Mouse (Mus musculus): ENCODE results near the gene 9430038I01Rik.

9430038I01Rik gene

DNA sequence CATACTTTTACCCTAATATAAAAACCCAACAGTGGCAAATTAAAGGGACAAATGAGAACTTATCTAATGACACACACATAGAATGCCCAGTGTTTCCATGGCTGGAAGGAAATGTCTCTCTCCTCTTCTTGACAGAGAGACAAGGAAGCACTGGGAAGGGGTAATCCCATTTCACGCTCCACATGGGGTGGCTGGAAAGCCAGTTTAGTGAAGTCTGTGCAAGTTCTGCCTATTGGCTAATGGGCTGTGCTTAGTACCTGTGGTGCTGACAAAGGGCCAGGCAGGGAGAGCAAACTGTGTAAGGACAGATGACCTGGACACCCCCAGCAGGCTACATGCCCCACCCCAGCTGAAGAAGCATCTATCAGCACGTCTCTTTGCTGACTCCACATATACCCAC, 40.4 kb downstream of the 9430038I01Rik start:
- DNase-seq (ENCODE audit: extremely low spot score, low read depth, low spot score) = no peak

GRCm38 (mm10) chr7:137366736-137367135, 43.8 kb downstream of the 9430038I01Rik start:
- DNase-seq (ENCODE audit: extremely low spot score, low read depth, low spot score) = no peak

GRCm38 (mm10) chr7:137365056-137365455, 45.5 kb downstream of the 9430038I01Rik start:
- DNase-seq (ENCODE audit: extremely low spot score, low read depth, low spot score) = no peak

DNA sequence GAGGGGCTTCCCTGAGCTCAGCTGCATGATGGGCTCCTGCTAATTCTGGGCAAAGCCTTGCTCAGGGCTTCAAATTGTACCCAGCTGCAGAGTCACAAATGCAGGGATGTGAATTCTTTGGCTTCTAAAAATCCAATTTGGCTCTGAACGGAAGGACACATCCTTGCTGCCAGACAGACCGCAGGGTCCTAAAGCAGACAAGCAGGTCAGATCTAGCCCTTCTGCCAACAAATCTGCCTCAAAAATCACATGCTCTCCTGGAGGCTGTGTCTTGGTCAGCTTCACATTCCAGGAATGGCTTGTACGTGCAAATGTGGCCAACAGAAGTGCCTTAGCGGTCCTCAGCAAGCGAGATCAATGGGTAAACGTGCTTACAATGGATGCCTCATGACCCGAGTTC, 46.0 kb downstream of the 9430038I01Rik start:
- no peak for DNase-seq (ENCODE audit: extremely low spot score, low read depth, low spot score)

- no peak for DNase-seq (ENCODE audit: extremely low spot score, low read depth, low spot score)
Observed at GRCm38 (mm10) chr7:137346860-137347259, 63.7 kb downstream of the 9430038I01Rik start.

DNA sequence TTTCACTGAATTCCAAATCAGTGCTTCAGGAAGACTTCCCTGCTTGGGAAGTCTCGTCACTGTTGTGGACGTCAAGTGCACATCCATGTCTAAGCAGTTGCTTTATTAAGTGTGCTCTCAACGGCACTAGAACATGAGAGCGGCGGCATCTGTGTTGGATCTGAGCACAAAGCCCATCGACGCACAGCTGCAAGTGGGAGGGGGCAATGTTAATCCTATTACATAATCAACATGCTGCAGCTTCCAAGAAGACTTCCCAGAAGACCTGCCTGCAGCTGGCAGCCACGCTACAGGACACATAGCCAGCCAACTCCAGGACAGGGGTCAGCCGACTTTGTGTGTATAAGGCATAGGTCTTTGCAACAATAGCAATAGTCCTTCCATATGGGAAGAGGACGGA, 64.5 kb downstream of the 9430038I01Rik start:
- no peak for DNase-seq (ENCODE audit: extremely low spot score, low read depth, low spot score)

- DNase-seq (ENCODE audit: extremely low spot score, low read depth, low spot score) = no peak
Observed at GRCm38 (mm10) chr7:137333951-137334350, 76.6 kb downstream of the 9430038I01Rik start.
